Mouse (Mus musculus) C2C12 (cell line): ENCODE data around the gene Cpsf2.

Experiments used
- CTCF ChIP-seq: IDR thresholded peaks from one replicate; pipeline ENCODE4 v1.5.1; 2011; ENCODE audit not compliant: control insufficient read depth, insufficient read depth, insufficient read length
- MAX ChIP-seq: IDR thresholded peaks from one replicate; pipeline ENCODE4 v1.6.1; 2011; ENCODE audit warnings: mild to moderate bottlenecking, control low read depth

DNA sequence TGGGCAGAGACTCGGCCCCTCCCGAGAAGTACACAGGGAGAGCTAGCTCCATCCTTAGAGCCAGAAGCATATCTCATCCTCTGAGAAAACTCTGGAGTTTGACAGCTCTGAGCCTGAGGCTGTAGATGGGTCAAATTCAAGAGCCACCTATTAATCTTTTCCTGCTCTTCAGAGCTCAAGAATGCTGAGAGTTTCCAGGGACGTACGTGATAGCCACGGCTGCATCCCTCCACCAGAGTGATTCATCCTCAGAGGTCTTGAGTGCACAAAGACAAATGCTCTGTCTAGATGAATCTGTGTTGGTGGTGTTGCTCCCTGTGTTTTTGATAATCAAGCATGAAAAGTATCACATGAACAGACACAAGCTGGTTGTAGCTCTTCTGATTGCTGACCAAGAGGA is 38.6 kb downstream of the Cpsf2 start:
- TF ChIP-seq CTCF, result no peak
- TF ChIP-seq MAX, result no peak
